Mouse (Mus musculus): ENCODE results near the gene Dnajb2.

Dnajb2 gene

GRCm38 (mm10) chr1:75251112-75251970 lies 15.1 kb downstream of the Dnajb2 start:
- peak; percentile 75 for DNase-seq (ENCODE audit: low spot score)

GRCm38 (mm10) chr1:75252308-75252707 lies 16.1 kb downstream of the Dnajb2 start:
- DNase-seq (ENCODE audit: low spot score): no peak

- no peak for DNase-seq (ENCODE audit: low spot score)
Observed at GRCm38 (mm10) chr1:75253029-75253428, 16.8 kb downstream of the Dnajb2 start.

GRCm38 (mm10) chr1:75253849-75254624 lies 17.8 kb downstream of the Dnajb2 start:
- peak; percentile 78 for DNase-seq (ENCODE audit: low spot score)

- DNase-seq (ENCODE audit: low spot score): no peak
Observed at GRCm38 (mm10) chr1:75254625-75255013, 18.4 kb downstream of the Dnajb2 start.

- DNase-seq (ENCODE audit: low spot score): no peak
Observed at GRCm38 (mm10) chr1:75255516-75256046, 19.4 kb downstream of the Dnajb2 start.

- no peak for DNase-seq (ENCODE audit: low spot score)
Observed at GRCm38 (mm10) chr1:75261278-75261677, 25.1 kb downstream of the Dnajb2 start.

GRCm38 (mm10) chr1:75262969-75263951 lies 27.1 kb downstream of the Dnajb2 start:
- peak; percentile 68 for DNase-seq (ENCODE audit: low spot score)

GRCm38 (mm10) chr1:75264091-75264880 lies 28.1 kb downstream of the Dnajb2 start, which contains the start of gene Ptprn:
Gene Ptprn (minus strand): TSS chr1:75264502.
- no peak for DNase-seq (ENCODE audit: low spot score)

- DNase-seq (ENCODE audit: low spot score): peak; percentile 43
Observed at GRCm38 (mm10) chr1:75277195-75278188, 41.3 kb downstream of the Dnajb2 start.

- no peak for DNase-seq (ENCODE audit: low spot score)
Observed at GRCm38 (mm10) chr1:75278228-75278627, 42.0 kb downstream of the Dnajb2 start, which contains the start of gene Resp18. Gene Resp18 (minus strand): TSS chr1:75278415.

- no peak for DNase-seq (ENCODE audit: low spot score)
Observed at GRCm38 (mm10) chr1:75283017-75283416, 46.8 kb downstream of the Dnajb2 start.

GRCm38 (mm10) chr1:75284911-75285310 lies 48.7 kb downstream of the Dnajb2 start:
- no peak for DNase-seq (ENCODE audit: low spot score)

- DNase-seq (ENCODE audit: low spot score): no peak
Observed at GRCm38 (mm10) chr1:75289376-75289775, 53.2 kb downstream of the Dnajb2 start.

- no peak for DNase-seq (ENCODE audit: low spot score)
Observed at GRCm38 (mm10) chr1:75289888-75290431, 53.8 kb downstream of the Dnajb2 start.

- peak; percentile 19 for DNase-seq (ENCODE audit: low spot score)
Observed at GRCm38 (mm10) chr1:75290582-75290981, 54.4 kb downstream of the Dnajb2 start.

GRCm38 (mm10) chr1:75291321-75291720 lies 55.1 kb downstream of the Dnajb2 start:
- no peak for DNase-seq (ENCODE audit: low spot score)

- no peak for DNase-seq (ENCODE audit: low spot score)
Observed at GRCm38 (mm10) chr1:75292476-75293330, 56.5 kb downstream of the Dnajb2 start.

Data from c-Kit-positive CD71-positive TER-119-positive erythroid progenitor cells, embryonic 14.5 days (primary cell).